Mouse (Mus musculus): Measurements from ENCODE around the gene Il22ra1.

The Il22ra1 gene

GRCm38 (mm10) chr4:135770611-135771305 lies 42.8 kb downstream of the Il22ra1 start:
- DNase-seq (ENCODE audit: low read depth, low spot score) = no peak

- DNase-seq (ENCODE audit: low read depth, low spot score) = no peak
These were observed 43.6 kb downstream of the Il22ra1 start for GRCm38 (mm10) chr4:135771592-135771991.

- no peak for DNase-seq (ENCODE audit: low read depth, low spot score)
These were observed 44.7 kb downstream of the Il22ra1 start for GRCm38 (mm10) chr4:135772671-135773070.

DNA sequence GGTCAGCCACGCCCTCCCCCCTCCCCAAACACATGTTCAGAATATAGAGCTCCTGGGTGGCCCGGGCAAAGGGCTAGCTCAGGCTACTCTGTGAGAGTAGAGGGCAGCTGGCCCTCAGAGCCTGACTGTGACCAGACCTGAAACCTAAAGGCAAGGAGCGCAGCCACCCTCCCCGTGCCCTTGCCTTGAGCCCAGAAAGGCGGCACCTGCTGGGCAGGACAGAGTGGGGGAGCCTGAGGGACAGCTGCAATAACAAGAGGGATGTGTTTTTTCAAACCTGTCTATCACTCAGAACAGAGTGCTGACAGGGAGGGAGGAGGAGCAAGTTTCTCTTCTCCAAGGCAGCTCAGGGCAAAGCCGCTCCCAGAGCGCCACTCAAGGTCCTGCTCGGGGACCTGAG lies 46.5 kb downstream of the Il22ra1 start:
- DNase-seq (ENCODE audit: low read depth, low spot score) = no peak

DNA sequence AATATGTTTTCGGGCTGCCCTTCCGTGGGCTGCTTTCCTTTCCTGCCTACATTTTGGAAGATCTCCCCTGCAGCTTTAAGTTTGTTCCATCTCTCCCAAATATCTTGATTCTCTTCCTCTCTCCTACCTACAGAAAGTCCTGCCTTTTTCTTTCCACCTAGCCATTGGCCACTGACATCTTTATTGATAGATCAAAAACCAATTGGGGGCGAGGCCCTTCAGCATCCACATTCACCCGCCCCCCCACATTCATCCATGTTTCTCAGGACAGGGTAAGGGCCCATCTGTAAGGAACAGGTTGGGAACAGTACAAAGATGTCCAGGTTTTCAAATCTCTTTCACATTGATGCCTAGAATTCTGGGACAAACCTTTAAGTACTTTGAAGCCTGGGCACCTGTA lies 48.9 kb downstream of the Il22ra1 start:
- DNase-seq (ENCODE audit: low read depth, low spot score) = no peak

- no peak for DNase-seq (ENCODE audit: low read depth, low spot score)
These were observed 51.7 kb downstream of the Il22ra1 start for GRCm38 (mm10) chr4:135779661-135780060.

DNA sequence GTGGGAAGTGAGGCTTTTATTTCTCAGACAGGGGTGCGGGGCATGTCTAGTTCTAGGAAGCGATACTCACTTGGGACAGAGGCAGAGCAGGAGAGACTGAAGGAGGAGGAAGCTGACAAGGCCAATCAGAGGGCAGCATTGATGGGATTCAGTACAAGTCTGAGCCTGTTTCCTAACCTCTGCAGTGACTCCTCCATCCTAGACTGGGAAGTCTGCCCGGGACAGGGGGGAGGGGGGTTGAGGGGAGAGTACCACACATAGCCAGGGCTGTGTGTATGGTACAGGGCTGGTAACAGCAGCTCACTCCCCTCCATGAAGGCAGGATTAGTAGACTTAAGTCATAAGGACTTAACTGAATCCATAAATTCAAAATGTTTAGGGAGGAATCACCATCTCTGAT lies 52.3 kb downstream of the Il22ra1 start:
- no peak for DNase-seq (ENCODE audit: low read depth, low spot score)

GRCm38 (mm10) chr4:135781304-135781703 lies 53.3 kb downstream of the Il22ra1 start:
- DNase-seq (ENCODE audit: low read depth, low spot score) = no peak

- DNase-seq (ENCODE audit: low read depth, low spot score) = no peak
These were observed 58.6 kb downstream of the Il22ra1 start for GRCm38 (mm10) chr4:135786581-135786980.

DNA sequence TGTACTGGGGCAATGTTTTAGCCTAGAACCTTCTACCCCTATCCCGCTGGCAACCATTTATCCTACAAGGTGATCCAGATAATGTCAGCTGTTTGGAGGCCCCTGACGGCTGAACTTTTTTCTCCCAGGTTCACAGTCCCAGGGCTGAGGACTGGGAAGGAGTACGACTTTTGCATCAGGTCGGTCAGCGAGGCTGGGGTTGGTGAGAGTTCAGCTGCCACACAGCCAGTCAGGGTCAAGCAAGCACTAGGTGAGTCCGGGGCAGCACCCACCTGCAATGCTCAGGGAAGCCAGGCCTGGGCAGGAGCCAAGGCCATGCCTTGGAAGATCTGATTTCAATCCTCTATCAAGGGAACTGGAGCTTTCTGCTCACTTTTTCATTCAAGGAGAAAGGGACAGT lies 59.3 kb downstream of the Il22ra1 start:
- DNase-seq (ENCODE audit: low read depth, low spot score) = no peak

DNA sequence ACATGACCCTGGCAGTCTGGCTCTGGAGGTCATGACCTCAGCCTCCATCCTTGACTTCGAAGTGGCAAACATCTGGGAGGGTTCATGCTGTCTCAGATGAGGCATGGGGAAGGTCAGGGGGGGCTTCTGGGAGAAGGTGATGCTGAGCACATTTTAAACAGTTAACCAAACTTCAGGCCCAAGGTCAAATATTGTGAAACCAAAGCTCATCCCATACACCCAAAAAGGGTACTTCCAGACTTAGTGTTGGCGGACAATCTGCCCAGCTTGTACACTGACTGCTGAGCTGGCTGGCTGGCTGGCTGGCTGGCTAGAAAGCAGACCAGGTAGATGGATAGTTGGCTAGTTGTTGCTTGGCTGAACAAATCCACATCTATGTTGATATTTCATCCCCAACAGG lies 61.2 kb downstream of the Il22ra1 start:
- no peak for DNase-seq (ENCODE audit: low read depth, low spot score)

- DNase-seq (ENCODE audit: low read depth, low spot score) = no peak
These were observed 64.8 kb downstream of the Il22ra1 start for GRCm38 (mm10) chr4:135792821-135793220.

DNA sequence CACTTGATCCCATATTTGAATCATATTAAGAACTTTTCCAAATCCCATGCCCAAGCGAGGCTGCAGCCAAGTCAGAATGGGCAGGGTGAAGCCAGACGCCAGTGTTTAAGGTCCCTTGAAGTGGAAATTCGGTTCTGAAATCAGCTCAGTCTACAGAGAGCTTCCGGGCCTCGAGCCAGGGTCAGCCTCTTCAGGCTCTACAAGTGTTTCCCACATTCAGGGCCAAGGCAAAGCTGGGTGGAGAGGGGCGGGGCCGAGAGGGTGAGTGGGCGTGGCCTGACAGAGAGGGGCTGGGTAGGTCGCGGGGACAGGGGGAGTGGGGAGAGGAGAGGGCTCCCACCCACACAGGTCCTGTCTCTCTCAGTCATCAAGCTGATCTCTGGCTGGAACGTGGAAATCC lies 70.0 kb downstream of the Il22ra1 start:
- no peak for DNase-seq (ENCODE audit: low read depth, low spot score)

DNA sequence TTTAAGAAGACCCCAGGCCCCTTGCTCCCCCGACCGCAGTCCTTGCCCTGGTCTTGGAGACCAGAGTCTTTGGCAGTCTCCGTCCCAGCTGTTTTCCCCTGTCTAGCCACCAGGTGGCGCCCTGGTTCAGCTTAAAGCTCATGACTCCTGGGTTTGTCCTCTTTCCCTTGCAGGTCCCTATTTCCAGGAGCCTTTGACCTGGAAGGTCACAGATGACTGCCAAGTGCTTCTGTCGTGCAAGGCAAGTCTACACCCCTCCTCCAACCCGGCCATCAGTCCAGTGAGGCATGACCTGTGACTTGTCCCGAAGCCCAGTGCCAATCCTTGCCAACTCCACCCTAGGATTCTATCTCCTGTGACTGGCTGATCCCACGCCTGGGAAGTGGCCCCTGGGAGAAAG lies 73.6 kb downstream of the Il22ra1 start:
- peak; percentile 72 for DNase-seq (ENCODE audit: low read depth, low spot score)

Data from A20 (cell line).